Mouse (Mus musculus) spleen, postnatal 4 days (tissue): ENCODE results near the gene Gm13090.

Source experiments
- DNase-seq, 2 experiments: peaks; one replicate each; pipeline ENCODE4 v3.0.0; 2022; ENCODE audit warnings: low spot score in 2 of 2

Gm13090 gene

DNA sequence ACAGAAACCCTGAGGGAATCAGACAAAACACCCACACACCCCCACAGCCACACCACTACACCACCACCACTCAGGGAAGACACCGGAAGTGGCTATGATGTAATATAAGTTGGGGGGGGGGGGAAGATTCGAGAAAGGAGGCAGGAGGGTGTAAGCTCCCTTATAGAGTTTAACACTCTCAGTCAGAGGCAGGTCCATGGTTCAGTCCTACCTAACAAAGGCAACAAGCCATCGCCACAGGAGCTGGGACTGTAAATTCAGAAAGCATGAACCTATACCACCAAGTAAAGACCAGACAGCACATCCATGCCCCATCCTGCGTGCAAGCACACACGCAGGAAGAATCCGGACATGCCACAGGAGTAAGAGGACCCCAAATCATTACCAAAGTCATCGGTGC, at the start of gene Gm13090:
Gene Gm13090, plus strand, starts transcription at position 301 of the 400 bp plus-strand sequence.
- DNase-seq, result no peak

DNA sequence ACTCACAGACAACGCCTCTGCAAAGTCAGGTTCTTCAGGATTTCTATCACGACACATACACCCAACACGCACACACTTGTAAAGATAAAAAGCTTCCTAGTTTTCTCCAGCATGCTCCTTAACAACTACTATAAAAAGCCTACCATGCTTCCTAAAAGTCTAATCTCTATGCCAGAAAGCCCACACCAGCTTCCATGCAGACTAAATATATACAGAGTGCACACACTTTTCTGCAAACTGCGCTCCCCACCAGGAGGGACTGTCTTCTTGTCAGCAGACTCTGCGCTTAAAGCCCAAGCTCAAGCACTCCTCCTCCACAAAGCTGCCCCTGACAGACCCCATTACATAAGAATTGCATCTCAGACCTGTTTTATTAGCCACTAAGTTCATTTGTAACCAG, 47.9 kb upstream of the Gm13090 start:
- no peak for DNase-seq

DNA sequence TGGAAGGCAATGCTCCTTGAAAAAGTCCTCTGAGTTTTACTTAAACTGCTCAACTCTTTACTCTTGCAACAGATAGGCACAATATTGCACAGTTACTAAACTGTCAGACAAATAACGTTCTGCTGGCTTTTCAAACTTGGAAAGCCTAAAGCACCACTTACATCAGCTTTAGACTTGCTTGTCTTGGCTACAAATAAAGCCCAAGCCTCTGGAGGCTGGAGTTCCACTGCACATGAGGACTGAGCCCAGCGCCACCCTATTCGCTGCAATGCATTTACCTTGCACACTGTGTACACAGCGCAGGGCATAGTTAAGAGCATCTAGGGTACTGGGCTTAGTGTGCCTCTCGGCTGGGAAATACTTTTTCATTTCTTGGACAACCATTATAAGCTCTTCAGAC, 46.1 kb upstream of the Gm13090 start:
- no peak for DNase-seq

DNA sequence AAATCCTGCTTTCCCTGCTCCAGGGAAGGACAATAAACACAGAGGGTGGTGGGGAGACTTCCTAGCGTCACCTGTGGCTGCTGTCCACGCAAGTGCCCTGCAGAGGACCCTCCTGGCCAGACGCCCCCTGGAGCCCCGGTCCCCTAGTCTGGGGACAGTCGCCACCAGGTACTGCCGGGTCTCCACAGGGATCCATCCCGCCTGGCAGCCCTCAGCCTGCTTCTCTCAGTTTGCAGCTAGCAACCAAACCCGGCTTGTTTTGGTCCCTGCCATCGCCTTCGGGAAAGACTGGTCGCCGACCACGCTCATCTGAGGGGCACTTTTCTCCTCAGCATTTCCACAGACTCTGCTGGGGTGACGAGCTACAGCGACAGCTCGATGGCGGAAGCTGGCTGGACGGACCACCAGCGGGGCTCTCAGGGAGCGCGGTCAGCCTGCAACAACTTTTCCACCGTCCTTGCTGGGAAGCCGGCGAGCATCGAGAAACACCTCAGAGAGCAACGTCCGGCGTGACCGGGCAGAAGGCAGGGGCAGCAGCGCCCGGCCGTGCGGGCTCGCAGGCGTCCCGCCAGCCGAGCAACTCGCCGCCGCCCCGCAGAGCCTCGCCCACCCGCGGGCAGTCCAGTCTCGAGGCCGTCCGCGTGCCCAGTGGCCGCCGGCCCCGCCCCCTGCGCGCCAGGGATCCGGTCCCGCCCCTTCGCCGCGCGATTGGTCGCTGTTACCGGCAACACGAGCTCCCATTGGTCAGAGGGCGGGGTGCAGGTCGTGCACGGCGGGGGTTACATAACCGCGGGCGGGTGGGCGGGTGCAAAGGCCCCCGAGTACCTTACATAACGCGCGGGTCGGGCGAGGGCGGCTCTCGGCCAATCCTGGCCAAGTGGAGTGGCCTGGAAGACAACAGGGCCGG, 45.1 kb upstream of the Gm13090 start, which contains the start of gene Per3:
Gene Per3, minus strand, starts transcription at position 629 of the 907 bp plus-strand sequence.
- DNase-seq, result peak; percentile 95 to 97

DNA sequence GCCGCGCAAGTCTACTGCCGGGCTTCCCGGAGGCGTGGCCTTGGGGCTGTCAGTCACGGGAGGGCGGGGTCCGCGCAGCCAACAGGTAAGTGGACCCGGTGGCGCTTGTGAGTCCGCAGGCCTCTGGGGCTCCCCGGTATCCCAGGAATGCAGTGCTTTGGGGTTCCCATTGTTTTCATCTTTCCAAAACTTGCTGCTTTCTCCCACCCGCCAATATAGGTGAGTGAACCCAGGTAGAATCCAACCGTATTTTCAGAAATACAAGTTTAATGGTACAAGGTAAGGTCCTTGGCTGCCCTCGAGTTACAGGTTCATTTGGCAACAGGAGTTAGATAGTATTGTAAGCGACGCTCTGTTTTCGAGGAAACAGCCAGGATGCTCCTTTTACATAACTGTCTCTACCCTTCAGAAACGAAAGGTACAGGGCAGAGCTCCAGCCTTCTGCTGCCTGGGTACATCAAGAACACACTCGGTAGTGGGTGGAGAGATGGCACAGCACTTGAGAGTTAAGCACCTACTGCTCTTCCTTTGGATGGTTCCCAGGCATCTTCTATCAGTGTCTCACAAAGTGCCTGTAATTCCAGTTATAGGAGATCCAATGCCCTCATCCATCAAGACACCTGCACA, 44.3 kb upstream of the Gm13090 start:
- no peak for DNase-seq

DNA sequence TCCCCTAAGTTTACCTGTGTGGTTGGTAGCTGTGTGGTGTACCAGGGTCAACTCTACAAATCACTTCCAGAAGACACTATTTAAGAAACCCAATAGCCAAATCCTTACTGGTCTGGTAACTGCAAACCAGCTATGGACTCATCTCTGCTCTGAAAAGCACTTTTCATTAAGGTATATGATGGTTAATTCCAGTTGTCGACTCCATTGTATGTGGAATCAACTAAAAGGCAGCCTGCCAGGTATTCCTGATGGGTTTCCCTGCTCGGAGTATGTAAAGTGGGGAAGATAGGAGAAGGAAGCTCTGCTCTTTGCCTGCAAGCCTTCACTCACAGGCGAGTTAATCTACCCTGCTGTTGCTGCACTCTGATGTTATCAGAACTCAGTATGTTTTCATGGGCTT, 42.8 kb upstream of the Gm13090 start:
- no peak for DNase-seq

DNA sequence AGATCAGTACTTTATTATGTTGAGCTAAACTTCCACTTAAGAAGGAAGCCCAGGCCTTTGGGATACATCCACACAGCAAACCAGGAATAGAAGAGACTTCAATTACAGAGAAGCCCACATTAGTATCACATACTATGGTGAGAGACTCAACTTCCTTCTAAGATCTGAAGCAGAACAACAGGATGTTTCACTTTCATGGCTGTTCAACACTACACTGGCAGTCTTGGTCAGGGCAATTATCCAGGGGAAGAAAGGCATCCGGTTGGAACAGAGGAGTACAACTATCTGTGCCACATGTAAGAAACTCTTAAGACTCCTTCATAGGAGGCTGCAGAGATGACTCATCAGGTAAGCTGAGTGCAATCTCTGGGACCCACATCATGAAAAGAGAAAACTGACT, 38.2 kb upstream of the Gm13090 start:
- no peak for DNase-seq

DNA sequence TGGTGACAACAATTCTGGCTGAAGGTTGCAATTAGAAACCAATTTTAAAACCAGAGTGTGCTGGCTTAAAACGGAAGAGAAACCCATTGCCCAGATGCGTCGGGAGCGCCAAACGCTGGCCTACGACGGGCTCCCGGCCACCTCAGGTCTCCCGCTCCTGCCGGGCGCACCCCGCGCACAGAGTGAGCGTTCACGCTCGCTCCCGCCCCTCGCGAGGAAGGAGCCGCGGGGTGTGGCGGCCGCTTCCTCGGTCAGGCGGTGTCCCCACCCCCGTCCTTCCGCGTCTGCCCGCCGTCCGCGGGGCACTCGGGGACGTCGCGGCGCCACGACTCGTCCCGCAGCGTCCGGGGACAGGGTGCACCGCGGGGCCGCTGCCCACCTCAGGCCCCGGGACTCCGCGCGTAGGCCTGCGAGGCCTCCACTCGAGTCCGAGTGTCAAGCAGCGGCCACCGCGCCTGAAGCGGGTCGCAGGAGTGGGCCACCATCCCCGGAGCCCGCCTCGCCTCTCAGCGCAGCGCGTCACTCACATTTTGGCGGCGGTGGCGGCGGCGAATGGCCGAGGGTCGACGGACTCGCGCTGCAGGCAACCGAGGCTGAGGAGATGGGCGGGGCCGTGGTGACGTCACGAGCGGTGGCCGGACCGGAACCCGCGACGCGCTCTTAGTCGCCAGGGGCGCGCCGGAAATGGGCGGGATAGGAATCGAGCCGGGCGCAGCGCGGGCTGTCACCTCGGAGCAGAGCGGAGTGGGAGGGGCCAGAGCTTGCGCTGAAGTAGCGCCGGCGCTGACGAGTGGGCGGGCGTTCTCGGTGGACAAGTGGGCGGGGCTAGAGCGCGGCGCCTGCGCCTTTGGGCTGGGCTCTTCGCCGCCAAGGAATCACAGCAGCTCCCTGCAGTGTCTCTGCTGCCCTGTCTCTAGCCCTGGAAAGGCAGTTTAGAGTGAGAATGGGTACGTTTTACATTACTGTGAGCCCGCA, 31.7 kb upstream of the Gm13090 start, which contains the start of gene Vamp3:
Gene Vamp3, minus strand, starts transcription at position 617 of the 975 bp plus-strand sequence.
- DNase-seq, result peak; percentile 98 to 99

DNA sequence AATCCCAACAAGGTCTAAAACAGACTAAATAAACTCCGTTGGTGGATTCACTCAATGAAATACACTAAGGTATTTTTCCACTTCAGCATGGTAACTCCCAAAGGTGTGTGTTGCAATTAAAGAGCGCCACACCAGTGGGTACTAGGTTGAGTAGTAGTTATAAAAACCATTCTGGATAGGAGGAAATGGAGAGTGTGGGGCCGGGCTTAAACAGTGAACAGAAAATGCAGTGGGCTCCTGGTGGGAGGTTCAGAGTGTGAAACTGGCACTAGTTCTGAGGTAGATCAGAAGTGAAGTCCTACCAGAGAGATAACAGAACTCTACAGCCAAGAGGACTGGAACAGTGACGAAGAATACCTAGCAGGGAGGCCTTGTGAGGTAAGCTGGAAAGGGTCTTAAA, 30.7 kb upstream of the Gm13090 start:
- no peak for DNase-seq

DNA sequence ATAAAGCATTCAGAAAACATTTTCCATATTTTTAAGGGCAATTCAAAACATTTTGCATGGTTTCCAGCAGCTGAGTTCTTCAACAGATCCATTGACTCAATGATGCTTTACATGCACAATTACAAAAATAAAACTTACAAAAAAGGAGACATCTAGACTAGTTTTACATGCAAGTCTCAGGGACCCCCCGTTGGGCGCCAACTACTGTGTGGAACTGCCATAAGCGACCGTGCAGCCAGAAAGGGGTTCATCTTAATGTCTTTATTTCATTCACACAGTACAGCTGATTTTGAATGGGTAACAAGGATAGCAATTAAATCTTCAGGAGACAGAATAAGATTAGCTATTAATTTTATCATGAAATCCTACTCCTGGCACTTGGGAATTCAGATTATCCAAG, 29.8 kb upstream of the Gm13090 start:
- no peak for DNase-seq

DNA sequence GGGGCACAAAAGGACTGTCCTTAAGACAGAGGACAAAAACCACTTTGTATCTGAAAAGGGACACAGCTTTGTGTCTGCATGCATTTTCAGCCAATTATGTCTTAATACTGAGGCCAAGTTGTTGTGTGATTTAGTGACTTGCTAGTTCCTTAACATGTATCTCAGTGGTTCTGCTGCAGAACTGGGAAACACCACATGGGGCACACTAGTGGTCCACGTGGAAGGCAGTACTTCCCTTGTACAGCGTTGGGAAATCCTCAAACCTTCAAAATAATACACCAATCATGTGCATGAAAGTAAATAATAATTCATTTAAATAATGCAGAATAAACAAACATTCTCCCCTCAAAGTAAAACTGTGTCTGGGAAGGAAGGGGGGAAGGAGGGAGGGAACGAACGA, 20.6 kb upstream of the Gm13090 start:
- DNase-seq, result no peak

DNA sequence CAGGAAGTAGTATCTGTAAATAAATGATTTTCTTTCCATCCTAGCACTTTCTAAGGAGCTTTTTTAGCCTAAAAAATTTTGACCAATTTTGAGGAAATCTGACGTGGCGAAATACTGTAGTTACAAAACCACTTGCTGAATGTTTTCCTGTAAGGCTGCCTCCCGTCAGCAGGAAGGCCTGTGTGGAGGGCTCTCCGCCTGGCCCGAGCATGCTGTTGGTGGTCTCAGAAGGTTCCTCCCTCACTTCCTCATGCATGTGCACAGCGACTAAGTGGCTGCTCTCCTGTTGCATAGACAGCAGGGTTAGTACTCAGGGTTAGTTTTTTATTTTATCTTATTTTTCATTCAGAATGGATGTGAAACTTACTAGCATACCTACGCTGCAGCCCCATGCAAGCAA, 18.4 kb upstream of the Gm13090 start:
- no peak for DNase-seq

DNA sequence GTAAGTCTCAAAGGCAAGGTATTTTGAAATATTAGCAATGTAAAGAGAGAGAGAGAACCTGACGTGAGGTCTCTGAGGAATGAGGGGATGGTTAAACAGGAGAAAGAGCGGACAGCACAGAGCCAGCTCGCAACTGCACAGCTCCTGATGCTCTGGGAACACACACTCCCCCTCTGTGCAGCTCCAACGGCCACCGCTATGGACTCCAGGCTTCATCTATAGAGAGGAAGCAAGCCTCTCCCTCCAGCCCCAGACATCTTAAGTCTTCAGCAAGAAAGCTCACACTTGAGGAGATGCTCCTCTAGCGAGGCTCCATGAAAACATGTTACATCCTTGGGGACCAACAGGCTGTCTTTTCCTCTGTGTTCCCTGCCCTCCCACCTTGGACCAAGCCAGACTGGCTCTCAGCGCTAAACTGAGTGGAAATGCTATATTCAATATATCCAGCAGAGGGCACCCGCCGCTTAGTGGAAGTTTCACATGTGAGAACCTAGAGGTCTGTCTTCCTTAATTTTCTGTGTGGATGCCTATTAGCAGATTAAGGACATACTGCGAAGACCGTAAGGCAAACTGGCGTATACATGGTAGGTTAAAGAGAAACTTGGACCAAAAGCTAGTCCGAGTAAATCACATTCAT, 16.1 kb upstream of the Gm13090 start:
- DNase-seq, result peak; percentile 62 to 84

DNA sequence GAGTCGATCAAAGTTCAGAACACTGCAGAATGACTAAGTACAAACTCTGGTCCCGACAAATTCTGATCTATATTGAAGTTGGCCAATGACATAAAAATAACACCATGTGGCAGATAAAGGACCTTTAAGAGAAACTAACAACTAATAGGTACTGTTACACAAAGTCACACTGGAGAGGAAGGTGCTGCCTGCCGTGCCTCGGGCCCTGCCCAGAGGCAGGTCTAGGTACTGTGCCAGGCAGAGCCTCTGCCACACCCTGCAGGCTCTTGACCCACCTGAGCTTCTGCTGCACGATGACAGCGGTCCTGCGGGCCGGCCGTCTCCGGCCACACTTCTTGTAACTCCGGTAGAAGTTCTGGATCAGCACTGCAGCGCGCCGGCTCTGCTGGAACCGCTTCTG, 14.6 kb upstream of the Gm13090 start:
- no peak for DNase-seq

DNA sequence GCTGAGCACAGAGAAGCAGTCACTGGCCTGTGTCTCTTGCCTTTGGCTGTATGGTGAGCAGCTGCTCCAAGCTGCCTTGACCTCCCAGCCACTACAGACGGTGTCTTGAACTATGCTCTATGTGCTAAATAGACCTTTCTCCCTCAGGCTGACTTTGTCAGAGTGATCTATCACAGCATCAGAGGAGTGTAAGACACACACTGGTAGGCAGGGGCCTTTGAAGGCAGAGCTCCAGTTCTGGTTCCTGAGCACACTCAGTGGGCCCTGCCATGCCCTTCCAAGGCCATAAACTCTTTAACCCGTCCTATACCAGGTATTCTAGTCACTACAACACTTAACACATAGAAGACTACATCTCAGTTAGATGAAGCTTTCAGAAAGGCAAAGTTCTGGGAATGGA, 8.0 kb upstream of the Gm13090 start:
- no peak for DNase-seq

DNA sequence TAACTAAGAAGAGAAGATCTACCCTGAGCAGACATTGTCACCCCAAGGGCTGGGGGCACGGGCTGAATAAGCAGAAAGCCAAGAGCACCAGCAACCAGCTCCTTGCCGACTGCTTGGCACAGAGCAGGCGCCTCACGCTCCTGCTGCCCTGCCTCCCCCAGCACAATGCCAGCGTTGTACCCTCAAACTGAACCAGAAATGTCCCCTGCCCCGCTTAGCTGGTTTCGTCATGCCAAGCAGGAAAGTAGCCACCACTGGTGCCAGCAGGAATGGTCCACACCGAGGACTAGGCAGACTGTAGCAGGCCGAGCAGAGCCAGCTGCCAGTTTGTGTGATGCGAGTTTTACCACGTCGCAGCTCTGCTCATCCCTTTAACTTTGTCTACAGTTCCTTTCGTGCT, 7.4 kb upstream of the Gm13090 start:
- no peak for DNase-seq

DNA sequence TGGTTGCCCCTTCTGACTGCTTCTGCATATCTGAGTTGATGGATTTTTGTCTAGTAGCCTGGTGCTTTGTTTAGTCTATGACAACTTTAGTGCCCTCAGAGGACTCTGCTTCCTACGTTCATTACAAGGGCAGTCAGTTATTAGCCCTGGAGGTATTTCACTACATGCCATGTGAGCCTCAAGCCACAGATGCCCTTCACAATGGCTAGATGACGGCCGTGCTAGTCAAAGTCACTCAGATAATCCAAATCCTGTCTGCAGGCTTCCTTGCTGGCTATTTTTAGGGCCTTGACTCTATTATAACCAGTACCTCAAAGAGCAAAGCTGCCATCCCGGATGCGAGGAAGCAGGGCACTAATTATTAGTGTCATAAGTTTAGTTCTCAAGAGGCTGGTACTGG, 6.3 kb upstream of the Gm13090 start:
- DNase-seq, result no peak

DNA sequence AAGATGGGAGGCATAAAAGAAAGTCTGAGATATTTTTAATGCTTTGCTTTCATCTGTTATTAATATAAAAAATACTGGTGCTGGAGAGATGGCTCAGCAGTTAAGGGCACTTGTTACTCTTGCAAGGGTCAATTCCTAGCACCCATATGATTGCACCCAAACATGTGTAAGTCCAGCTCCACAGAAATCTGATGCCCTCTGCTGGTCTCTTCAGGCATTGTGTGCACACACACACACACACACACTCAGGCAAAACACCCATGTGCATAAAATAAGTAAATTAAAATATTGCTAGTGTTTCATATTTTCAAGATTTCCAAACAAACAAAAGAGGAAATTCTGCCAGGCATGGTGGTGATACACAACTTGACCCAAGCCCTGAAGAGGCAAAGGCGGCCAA, 2.0 kb upstream of the Gm13090 start:
- no peak for DNase-seq

DNA sequence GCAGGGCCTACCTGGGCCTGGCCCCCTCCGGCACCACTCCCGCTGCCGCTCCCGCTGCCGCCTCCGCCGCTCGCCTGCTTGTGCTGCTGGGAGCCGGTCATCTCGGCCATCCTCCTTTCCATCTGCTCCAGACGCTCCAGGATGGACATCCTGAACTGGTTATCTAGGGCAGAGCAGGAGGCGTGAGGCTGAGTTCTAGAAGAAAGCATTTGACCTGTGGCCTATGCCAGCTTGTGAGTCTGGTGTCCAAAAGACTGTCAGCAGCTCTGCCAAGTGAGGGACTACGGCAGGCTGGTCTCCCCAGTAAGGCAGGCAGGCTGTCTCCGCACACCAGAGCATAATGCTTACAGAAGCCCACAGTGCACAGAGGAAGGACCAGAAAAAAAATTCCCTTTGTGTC, 551 bp upstream of the Gm13090 start:
- no peak for DNase-seq

DNA sequence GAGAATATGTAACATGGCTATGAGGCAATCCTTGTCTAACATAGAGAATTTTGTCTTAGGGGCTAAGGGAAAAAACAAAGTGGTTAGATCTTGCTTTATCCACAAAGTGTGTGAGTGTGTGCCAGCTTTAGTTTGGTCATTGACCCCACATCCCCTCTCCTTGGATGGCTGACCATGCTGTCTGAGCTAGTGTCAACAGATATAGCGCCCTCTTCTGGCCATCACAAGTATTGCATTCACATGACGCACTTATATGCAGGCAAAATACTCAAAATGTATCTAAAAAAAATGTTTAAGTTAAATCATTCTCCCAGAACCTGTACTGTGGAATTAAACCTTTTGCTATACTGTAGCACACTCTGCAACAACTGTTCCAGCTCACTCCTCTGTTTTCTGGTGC, 5.8 kb downstream of the Gm13090 start:
- no peak for DNase-seq

DNA sequence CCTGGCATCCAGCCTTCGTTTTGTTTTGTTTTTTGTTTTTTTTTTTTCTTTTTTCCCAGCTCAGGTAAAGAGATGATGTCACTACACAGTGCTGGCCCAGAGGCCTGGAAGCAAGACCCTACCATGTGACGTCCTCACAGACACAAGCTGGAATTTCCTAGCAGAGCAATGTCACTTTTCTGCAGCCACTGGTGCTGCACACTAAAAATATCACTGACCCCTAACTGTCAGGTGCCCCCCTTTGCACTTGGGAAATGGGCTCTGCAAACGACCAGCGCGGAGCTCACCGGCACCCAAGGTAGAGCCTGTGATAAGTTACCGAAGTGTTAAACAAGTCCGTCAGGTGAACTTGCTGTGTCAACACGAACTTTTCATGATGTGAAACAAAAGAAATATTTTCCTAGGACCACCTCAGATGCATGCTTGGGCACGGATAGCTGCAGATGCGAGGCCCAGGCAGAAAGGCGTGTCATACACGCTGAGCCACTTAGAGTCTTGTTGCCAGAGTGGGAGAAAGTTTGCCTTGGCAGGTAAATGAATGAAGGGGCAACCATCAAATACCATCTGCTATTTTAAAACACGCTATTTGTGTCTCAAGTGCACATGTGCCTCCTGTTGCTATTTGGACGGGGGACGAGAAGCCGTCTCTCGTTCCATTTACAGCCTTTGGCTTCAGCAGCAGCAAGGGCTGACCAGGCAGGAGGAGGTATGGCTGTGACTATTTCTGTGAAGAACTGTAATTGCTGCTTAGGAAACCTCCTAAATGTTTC, 7.1 kb downstream of the Gm13090 start:
- no peak for DNase-seq
